Mouse (Mus musculus) MEL (cell line): ENCODE results near the gene Cbx8.

Experiments used
- MAZ ChIP-seq: IDR thresholded peaks from 2 replicates; pipeline ENCODE4 v1.6.1; 2012; ENCODE audit warnings: low read depth, mild to moderate bottlenecking, inconsistent platforms, low read length, improper control_type of control experiment
- MYC ChIP-seq: IDR thresholded peaks from 2 replicates; pipeline ENCODE4 v1.6.1; 2011; ENCODE audit warnings: low read depth, mild to moderate bottlenecking, low read length, improper control_type of control experiment, moderate library complexity

DNA sequence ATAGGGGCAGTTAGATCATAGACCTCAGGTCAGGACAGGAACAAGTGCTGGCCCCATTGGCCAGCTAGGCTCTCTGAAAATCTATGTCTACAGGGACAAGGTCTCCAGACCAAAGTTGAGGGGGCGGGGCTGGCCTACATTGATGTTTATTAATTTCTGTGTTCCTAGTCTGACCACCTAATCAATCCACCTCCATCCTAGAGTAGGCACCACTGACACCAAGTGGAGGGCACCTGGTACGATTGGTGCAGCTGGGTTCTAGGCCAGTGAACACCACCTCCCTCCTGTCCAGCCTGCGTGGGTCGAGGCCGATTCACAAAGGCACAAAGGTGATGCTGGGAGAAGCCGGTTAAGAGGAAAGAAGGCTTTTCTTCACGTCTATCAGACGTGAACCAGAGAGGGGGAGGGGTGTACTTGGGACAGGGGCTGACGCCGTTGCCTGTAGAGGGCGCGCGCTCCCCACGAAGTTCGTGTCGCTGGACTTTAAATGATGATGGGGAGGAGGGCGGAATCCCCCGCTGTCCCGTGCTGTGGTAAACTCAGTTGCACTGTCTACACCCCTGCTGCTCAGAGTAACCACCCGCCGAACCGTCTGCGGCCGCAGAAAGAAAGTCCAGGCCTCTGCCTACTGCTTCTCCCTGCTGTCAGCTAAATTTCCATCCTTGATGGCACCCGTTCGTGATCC lies 6.8 kb downstream of the Cbx8 start:
- TF ChIP-seq MYC, result no peak
- peak; percentile 74; the same call in 1 of the 2 replicates for TF ChIP-seq MAZ
